Mouse (Mus musculus): ENCODE measurements at regions not wholly inside any gene's neighbourhood (a gene's known extent, or its start where the extent isn't known, plus 50 kb on each side); places are given as distances from the start of the nearest gene placed in this dataset.
"Not testable (repeated sequence)": the region's sequence is repeated elsewhere in the genome, so short reads cannot be mapped to it uniquely, and the experiment has no call there.

- no peak for DNase-seq (ENCODE audit: low spot score in 2 of 2)
Measured at GRCm38 (mm10) chr4:55648376-55648775, 116.1 kb upstream of the Klf4 start.

- DNase-seq (ENCODE audit: low spot score in 2 of 2) = no peak
Measured at GRCm38 (mm10) chr4:55645432-55645831, 113.2 kb upstream of the Klf4 start.

- no peak for DNase-seq (ENCODE audit: low spot score in 2 of 2)
Measured at GRCm38 (mm10) chr4:55644895-55645294, 112.6 kb upstream of the Klf4 start.

- DNase-seq (ENCODE audit: low spot score in 2 of 2) = no peak
Measured at GRCm38 (mm10) chr4:55634946-55635511, 102.8 kb upstream of the Klf4 start.

- DNase-seq (ENCODE audit: low spot score in 2 of 2) = no peak
Measured at GRCm38 (mm10) chr4:55631157-55631556, 98.9 kb upstream of the Klf4 start.

GRCm38 (mm10) chr4:55630215-55630614 lies 97.9 kb upstream of the Klf4 start:
- DNase-seq (ENCODE audit: low spot score in 2 of 2) = not testable (repeated sequence)

- no peak for DNase-seq (ENCODE audit: low spot score in 2 of 2)
Measured at GRCm38 (mm10) chr4:55624779-55625178, 92.5 kb upstream of the Klf4 start.

GRCm38 (mm10) chr4:55623151-55623760 lies 91.0 kb upstream of the Klf4 start:
- no peak for DNase-seq (ENCODE audit: low spot score in 2 of 2)

GRCm38 (mm10) chr4:55622651-55623050 lies 90.4 kb upstream of the Klf4 start:
- no peak for DNase-seq (ENCODE audit: low spot score in 2 of 2)

GRCm38 (mm10) chr4:55619891-55620290 lies 87.6 kb upstream of the Klf4 start:
- DNase-seq (ENCODE audit: low spot score in 2 of 2) = no peak

GRCm38 (mm10) chr4:55615808-55616207 lies 83.5 kb upstream of the Klf4 start:
- DNase-seq (ENCODE audit: low spot score in 2 of 2) = peak in 1 of 2 experiments; percentile 7

- DNase-seq (ENCODE audit: low spot score in 2 of 2) = no peak
Measured at GRCm38 (mm10) chr4:55613523-55613922, 81.3 kb upstream of the Klf4 start.

GRCm38 (mm10) chr4:55610998-55611397 lies 78.7 kb upstream of the Klf4 start:
- DNase-seq (ENCODE audit: low spot score in 2 of 2) = no peak

- no peak for DNase-seq (ENCODE audit: low spot score in 2 of 2)
Measured at GRCm38 (mm10) chr4:55609214-55609613, 76.9 kb upstream of the Klf4 start.

- no peak for DNase-seq (ENCODE audit: low spot score in 2 of 2)
Measured at GRCm38 (mm10) chr4:55605541-55605940, 73.3 kb upstream of the Klf4 start.

- no peak for DNase-seq (ENCODE audit: low spot score in 2 of 2)
Measured at GRCm38 (mm10) chr4:55604915-55605314, 72.6 kb upstream of the Klf4 start.

- DNase-seq (ENCODE audit: low spot score in 2 of 2) = no peak
Measured at GRCm38 (mm10) chr4:55603821-55604435, 71.7 kb upstream of the Klf4 start.

- peak; percentile 47 to 73 for DNase-seq (ENCODE audit: low spot score in 2 of 2)
Measured at GRCm38 (mm10) chr4:55595203-55595602, 62.9 kb upstream of the Klf4 start.

GRCm38 (mm10) chr4:55594699-55595098 lies 62.4 kb upstream of the Klf4 start:
- peak in 1 of 2 experiments; percentile 2 for DNase-seq (ENCODE audit: low spot score in 2 of 2)

- DNase-seq (ENCODE audit: low spot score in 2 of 2) = no peak
Measured at GRCm38 (mm10) chr4:55593132-55593531, 60.9 kb upstream of the Klf4 start.

- no peak for DNase-seq (ENCODE audit: low spot score in 2 of 2)
Measured at GRCm38 (mm10) chr4:55586212-55586611, 53.9 kb upstream of the Klf4 start.

- no peak for DNase-seq (ENCODE audit: low spot score in 2 of 2)
Measured at GRCm38 (mm10) chr4:55583589-55583988, 51.3 kb upstream of the Klf4 start.
